Mouse (Mus musculus) embryo, embryonic 11 days (tissue): ENCODE data around the gene Rhox4b.
"Not testable (repeated sequence)": the region's sequence is repeated elsewhere in the genome, so short reads cannot be mapped to it uniquely, and the experiment has no call there.

Experiments
- DNase-seq: peaks from one replicate; pipeline ENCODE4 v3.0.0-alpha.2; 2015

The Rhox4b gene

GRCm38 (mm10) chrX:37432194-37432593, at the start of gene Rhox4b:
Rhox4b (plus strand) TSS chrX:37432494.
- DNase-seq, result not testable (repeated sequence)

GRCm38 (mm10) chrX:37390548-37390947, 41.7 kb upstream of the Rhox4b start, which contains the start of gene Rhox4a2:
Rhox4a2 (plus strand) TSS chrX:37390848.
- not testable (repeated sequence) for DNase-seq

GRCm38 (mm10) chrX:37411767-37412166, 20.5 kb upstream of the Rhox4b start, which contains the start of gene Rhox2b:
Rhox2b (plus strand) TSS chrX:37412067.
- not testable (repeated sequence) for DNase-seq

DNA sequence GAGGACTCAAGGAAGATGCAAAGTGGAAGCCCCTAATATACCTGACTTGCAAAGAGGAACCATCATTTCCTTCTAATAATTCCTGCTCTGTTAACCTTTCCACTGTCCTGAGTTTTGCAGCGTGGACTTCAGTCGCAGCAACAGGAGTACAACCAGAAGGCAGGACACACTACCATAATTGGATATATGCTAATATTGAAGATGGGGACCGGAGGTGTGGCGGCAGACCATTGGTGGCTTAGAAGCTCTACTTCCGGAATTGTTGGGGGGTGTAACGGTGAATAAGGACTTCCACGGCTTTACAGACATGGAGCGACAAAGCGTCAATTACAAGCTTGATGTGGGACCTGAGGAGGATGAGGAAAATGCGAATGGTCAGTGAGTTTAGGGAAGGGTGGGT, 21.1 kb downstream of the Rhox4b start, which contains the start of gene Rhox2c:
Rhox2c (plus strand) TSS at position 301 of the 400 bp plus-strand sequence.
- DNase-seq, result not testable (repeated sequence)

DNA sequence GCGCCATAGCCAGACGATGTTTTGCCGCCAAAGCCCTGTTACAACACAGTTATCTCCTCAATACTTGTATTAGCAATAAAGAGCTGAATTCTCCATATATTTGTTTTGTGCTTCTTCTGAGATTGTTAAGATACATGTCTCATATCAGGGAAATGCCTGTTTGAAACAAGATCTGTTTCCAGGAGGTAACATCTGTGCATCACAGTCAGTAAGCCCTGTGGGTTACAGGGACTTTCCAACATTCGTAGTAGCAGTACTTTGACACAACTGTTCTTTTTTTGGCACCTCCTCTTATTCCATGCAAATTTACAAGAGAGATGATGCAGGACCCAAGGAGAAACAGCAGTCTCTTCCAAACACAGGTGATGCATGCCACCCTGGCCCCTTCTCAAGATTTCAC, 26.0 kb downstream of the Rhox4b start, which contains the start of gene Rhox3c:
Rhox3c (plus strand) TSS at position 301 of the 400 bp plus-strand sequence.
- DNase-seq, result not testable (repeated sequence)

DNA sequence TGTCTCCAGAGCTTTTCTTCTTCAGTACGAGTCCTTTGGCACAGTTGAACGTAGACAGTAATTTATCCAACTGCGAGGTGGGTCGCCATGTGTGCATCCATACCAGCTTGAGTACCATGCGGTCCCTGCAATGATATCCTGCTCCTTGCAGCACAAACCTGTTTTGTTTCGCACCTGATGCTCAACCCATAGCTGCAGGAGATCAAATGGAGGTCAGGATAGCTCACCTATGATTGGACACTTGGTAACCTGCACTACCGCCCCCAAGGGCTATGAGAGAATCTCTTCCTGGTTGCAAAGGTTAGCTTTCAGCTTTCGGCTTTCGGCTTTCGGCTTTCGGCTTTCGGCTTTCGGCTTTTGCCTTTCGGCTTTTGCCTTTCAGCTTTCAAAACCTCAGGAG, 47.7 kb downstream of the Rhox4b start, which contains the start of gene Rhox4c:
Rhox4c (plus strand) TSS at position 301 of the 400 bp plus-strand sequence.
- DNase-seq, result not testable (repeated sequence)
